Mouse (Mus musculus) liver, postnatal 0 days (tissue): ENCODE results near the gene Bcl2l2. TPM values are rescaled to one million over a fixed set of nuclear protein-coding genes. Genes with fewer than 3 reads are reported as not detected.

Experiments
- ATAC-seq: fragments of 200-750 bp; cut with Nextera tagmentation; 2 replicates; pipeline ENCODE4 v1.8.0; 2017; ENCODE audit warnings: mild to moderate bottlenecking, moderate library complexity
- DNase-seq: peaks from one replicate; pipeline ENCODE4 v3.0.0-alpha.2; 2016
- H3K27ac ChIP-seq: fragments of 300-500 bp; sonication (generic); 2 replicates; pipeline ENCODE4 v1.5.1; 2014; ENCODE audit warnings: antibody characterized with exemption, moderate library complexity, mild to moderate bottlenecking, low read depth
- H3K27me3 ChIP-seq: fragments of 300-500 bp; sonication (generic); 2 replicates; pipeline ENCODE4 v1.6.1; 2014; ENCODE audit warnings: low read length, control low read depth, mixed read lengths; ENCODE audit not compliant: insufficient read depth
- H3K36me3 ChIP-seq: fragments of 300-500 bp; sonication (generic); replicated peaks from 2 replicates; pipeline ENCODE4 v1.6.1; 2014; ENCODE audit warnings: mild to moderate bottlenecking, control low read depth, low read length, moderate library complexity, mixed read lengths; ENCODE audit not compliant: insufficient read depth
- H3K4me1 ChIP-seq: fragments of 300-500 bp; sonication (generic); 2 replicates; pipeline ENCODE4 v1.6.1; 2014; ENCODE audit warnings: antibody characterized with exemption, mild to moderate bottlenecking, control low read depth; ENCODE audit not compliant: insufficient read depth
- H3K4me2 ChIP-seq: fragments of 300-500 bp; sonication (generic); 2 replicates; pipeline ENCODE4 v1.6.1; 2014; ENCODE audit warnings: low read depth, mild to moderate bottlenecking, low read length, moderate library complexity, mixed read lengths
- H3K4me3 ChIP-seq: fragments of 300-500 bp; sonication (generic); 2 replicates; pipeline ENCODE4 v1.5.1; 2014; ENCODE audit warnings: low read depth, low read length
- H3K9ac ChIP-seq: fragments of 300-500 bp; sonication (generic); replicated peaks from 2 replicates; pipeline ENCODE4 v1.6.1; 2014; ENCODE audit warnings: mild to moderate bottlenecking, moderate library complexity
- H3K9me3 ChIP-seq: fragments of 300-500 bp; sonication (generic); 2 replicates; pipeline ENCODE4 v1.6.1; 2016; ENCODE audit warnings: mild to moderate bottlenecking, control low read depth, low read length, mixed read lengths
- CTCF ChIP-seq: sonication (generic); IDR thresholded peaks from 2 replicates; pipeline ENCODE4 v1.5.1; 2016; ENCODE audit warnings: antibody characterized with exemption, low read depth
- EP300 ChIP-seq: IDR thresholded peaks from 2 replicates; pipeline ENCODE4 v1.6.1; 2016; ENCODE audit warnings: antibody characterized with exemption, low read depth, mild to moderate bottlenecking
- whole genome bisulfite sequencing: fragments of 180-500 bp; shearing (Covaris S2); extraction: QIAGEN DNeasy Blood & Tissue Kit; methylation state at CpG from one replicate; pipeline ENCODE4 v1.1.7; 2014; ENCODE audit not compliant: insufficient replicate concordance; 5-methylcytosine and 5-hydroxymethylcytosine counted together
- polyA plus RNA-seq: library from polyadenylated mRNA; unstranded; fragments of >200 nt; fragmentation: Nextera tagmentation; extraction: Ambion mirVana; gene quantifications from 2 replicates; pipeline ENCODE4 v1.2.1, GENCODE M21; 2015

Gene Bcl2l2
- polyA plus RNA-seq, 1 experiment from 2014 or later: 1.1 TPM

DNA sequence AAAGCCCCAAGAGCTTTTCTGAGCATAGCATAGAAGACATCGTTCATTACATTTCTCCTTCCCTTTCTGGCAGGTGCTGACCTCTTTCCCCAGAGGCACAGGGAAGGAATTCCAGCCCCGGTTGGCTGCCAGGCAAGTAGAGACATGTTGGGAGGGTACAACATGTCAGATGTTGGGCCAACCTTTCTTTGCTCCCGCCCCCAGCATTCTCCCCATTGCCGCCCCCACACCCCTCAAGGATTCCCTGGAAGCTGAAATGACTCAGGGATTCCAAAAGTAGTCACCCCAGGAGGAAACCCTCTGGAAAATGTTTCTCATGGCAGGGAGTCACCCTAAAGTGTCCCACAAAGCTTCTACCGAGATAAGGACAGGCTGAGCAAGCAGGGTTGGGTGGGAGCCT lies 46.6 kb downstream of the Bcl2l2 start:
- no peak for ATAC-seq
- H3K4me3 ChIP-seq: no peak overlapping the region
- no peaks in the 10 kb centered on the region for H3K36me3 ChIP-seq
- peaks cover 44% of the 10 kb centered on the region for H3K27me3 ChIP-seq
- H3K4me1 ChIP-seq: peaks cover 11% of the 10 kb centered on the region
- no peak overlapping the region for H3K27ac ChIP-seq
- no peak overlapping the region for H3K9ac ChIP-seq
- TF ChIP-seq EP300 (no peak), CTCF (no peak)
- H3K9me3 ChIP-seq: no peaks in the 10 kb centered on the region
- no peak for DNase-seq
- WGBS: 62% methylated on average over 5 of the region's 5 CpGs
- H3K4me2 ChIP-seq: no peak overlapping the region

DNA sequence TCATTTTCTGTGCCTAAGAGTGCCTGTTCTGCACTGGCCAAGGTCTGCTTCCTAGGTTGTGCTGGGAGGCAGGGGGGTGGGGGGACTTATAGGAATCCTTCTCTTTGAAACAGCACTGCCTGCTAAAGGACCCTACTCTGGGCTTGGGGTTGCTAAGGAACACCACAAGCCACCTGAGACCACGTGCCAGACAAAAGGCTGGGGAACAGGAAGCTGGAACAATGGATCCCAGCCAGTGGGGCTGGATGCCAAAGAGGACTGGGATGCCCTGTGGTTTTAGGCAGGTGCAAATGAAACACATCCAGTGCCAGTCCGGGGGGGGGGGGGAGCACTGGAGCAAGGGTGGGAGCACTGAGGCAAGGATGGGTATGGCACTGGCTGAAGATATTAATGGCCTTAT lies 47.3 kb downstream of the Bcl2l2 start:
- ATAC-seq: no peak
- Histone ChIP-seq H3K4me1 (peaks cover 11% of the 10 kb centered on the region), H3K4me2 (no peak overlapping the region), H3K27ac (no peak overlapping the region), H3K4me3 (no peak overlapping the region), H3K9ac (no peak overlapping the region), H3K27me3 (peaks cover 38% of the 10 kb centered on the region), H3K9me3 (no peaks in the 10 kb centered on the region), H3K36me3 (no peaks in the 10 kb centered on the region)
- TF ChIP-seq CTCF (no peak), EP300 (no peak)
- WGBS: 23% methylated on average over 2 of the region's 2 CpGs
- DNase-seq: no peak

DNA sequence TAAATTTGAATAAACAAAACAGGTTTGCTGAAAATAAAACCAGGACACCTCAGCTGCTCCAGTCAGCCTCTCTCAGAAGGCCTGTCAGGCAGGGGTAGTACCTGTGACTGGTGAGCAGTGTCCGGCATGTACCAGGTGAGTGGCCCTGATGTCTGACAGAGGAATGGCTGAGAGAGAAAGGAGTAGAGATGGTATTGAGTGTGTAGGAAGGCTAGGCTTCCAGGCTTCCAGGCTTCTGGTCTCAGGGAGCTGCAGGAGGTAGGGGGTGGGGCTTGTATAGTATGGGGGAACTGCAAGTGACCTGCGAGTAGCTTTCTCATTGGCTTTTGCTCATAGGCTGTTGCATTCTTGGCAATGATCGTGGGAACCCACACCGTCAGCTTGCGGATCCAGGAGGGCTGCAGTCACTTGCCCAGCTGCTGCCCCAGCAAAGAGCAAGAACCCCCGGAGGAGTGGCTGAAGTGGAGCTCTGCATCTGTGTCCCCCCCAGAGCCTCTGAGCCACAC lies 49.5 kb downstream of the Bcl2l2 start, which contains the start of gene Il25:
Gene Il25 (plus strand): TSS at position 51 of the 506 bp plus-strand sequence.
- no peak within 1 kb of the TSS for H3K4me2 ChIP-seq
- H3K9me3 ChIP-seq: no peaks in the 10 kb centered on the region
- DNase-seq (no peak), ATAC-seq (no peak)
- peaks cover 15% of the 10 kb centered on the region for H3K27me3 ChIP-seq
- WGBS: 62% methylated on average over 6 of the region's 6 CpGs
- H3K4me3 ChIP-seq: no peak within 1 kb of the TSS
- no peaks in the 10 kb centered on the region for H3K4me1 ChIP-seq
- H3K36me3 ChIP-seq: no peaks in the 10 kb centered on the region
- H3K9ac ChIP-seq: no peak within 1 kb of the TSS
- no peak within 1 kb of the TSS for H3K27ac ChIP-seq
- TF ChIP-seq CTCF: no peak
- TF ChIP-seq EP300: no peak

DNA sequence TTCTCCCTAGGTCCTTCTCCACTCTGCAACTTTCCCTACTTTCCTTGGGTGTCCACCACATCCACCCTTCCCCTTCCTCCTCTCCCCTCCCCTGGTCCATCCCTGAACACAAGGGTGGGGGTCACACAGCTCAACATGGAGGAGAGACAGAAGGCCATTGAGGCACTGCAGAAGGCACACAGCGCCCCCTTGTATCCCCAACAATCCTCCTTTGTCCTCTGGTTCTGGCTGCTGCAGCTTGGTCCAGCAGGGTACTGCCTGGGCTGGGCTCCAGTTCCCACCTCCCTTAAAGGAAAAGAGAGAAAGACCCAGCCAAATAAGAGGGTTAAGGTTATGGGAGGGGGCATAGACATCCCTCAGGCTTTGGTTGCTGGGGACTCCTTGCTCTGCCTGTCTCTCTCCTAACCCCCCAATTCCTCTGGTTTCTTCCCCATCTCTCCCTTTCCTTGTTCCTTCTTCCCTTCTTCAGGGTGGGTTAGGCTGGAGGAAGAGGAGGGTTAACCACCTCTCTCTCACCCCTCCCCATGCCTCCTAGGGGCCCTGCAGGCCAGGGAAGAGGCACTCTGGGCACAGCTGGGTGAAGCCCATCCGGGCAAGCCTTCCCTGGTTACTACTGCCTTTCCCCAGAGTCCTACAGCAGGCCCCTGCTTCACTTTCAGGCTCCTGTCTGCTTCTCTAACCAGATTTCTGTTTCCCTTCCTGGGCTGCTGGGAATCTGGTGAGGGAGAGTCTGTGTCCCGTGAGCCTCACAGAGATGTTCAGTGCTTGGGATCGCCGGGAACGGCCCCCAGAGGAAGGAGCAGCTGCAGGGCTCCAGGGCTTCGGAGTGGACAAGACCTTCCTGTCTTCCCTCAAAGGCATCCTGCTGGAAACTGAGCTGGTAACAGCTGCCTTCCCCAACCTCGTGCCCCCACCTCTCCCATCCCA lies 53.0 kb downstream of the Bcl2l2 start, which contains the start of gene Cmtm5:
Gene Cmtm5 (plus strand): TSS at position 358 of the 927 bp plus-strand sequence.
- Histone ChIP-seq H3K9me3 (no peaks in the 10 kb centered on the region), H3K4me2 (no peak within 1 kb of the TSS), H3K4me3 (no peak within 1 kb of the TSS), H3K27me3 (no peaks in the 10 kb centered on the region), H3K9ac (no peak within 1 kb of the TSS), H3K36me3 (no peaks in the 10 kb centered on the region), H3K4me1 (no peaks in the 10 kb centered on the region), H3K27ac (no peak within 1 kb of the TSS)
- TF ChIP-seq EP300: no peak
- TF ChIP-seq CTCF: no peak
- DNase-seq (no peak), ATAC-seq (no peak)
- WGBS: 39% methylated on average over 8 of the region's 8 CpGs

DNA sequence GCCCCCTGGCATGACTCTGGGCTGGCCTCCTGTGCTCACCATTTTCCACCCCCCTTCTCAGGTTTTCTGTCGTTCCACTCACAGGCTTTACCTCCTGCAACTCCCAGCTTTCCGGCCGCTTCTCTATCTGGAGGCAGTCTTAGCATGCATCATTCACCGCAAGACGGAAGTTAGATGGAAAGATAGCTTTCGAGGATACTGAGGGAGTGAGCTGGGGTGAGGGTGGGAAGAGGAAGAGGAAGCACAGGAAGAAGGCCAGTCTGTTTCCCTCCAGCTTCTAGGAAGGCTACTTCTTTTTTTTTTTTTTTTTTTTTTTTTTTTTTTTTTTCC lies 53.6 kb downstream of the Bcl2l2 start:
- Histone ChIP-seq H3K4me2 (no peak overlapping the region), H3K27me3 (no peaks in the 10 kb centered on the region), H3K27ac (no peak overlapping the region), H3K9me3 (no peaks in the 10 kb centered on the region), H3K4me3 (no peak overlapping the region), H3K9ac (no peak overlapping the region), H3K36me3 (no peaks in the 10 kb centered on the region), H3K4me1 (no peaks in the 10 kb centered on the region)
- no peak for ATAC-seq
- 39% methylated on average over 6 of the region's 6 CpGs for WGBS
- no peak for DNase-seq
- TF ChIP-seq EP300: no peak
- no peak for TF ChIP-seq CTCF

DNA sequence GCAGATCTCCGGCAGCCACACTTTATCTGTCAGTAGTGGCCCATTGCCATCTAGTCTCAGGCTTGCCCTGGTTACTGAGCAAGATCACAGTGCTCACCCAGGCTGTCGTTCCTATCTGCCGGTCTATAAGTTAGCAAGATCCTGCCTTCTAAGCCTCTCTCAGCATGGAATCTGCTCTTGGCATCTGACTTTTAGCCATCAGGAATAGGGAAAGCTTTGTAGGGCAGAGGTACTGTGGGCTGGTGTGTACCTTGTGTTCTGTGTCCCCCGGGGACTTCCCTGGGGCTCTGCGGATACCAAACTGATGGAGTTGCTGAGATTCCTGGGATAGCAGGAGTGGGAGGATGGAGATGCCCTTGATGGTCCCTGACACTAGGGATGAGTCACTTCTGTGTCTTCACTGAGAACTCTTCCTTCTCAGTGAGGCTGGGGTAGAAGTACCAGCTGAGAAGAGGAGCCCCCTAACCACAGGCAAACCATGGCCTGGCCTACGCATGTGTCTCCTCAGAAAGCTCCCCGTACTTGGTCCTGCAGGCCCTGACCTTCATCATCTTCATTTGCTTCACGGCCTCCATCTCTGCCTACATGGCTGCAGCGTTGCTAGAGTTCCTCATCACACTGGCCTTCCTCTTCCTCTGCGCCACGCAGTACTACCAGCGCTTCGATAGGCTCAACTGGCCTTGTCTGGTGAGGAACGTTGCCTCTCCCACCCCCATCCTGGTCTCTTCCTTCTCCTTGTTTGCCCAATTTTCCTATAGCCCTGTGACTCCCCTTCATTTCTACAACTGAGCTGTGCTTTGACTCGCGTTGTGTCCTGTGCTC lies 54.4 kb downstream of the Bcl2l2 start:
- no peak overlapping the region for H3K9ac ChIP-seq
- H3K4me1 ChIP-seq: no peaks in the 10 kb centered on the region
- H3K27me3 ChIP-seq: no peaks in the 10 kb centered on the region
- H3K4me3 ChIP-seq: no peak overlapping the region
- no peaks in the 10 kb centered on the region for H3K9me3 ChIP-seq
- ATAC-seq (no peak), DNase-seq (no peak)
- H3K4me2 ChIP-seq: no peak overlapping the region
- WGBS: 78% methylated on average over 16 of the region's 16 CpGs
- no peak overlapping the region for H3K27ac ChIP-seq
- no peaks in the 10 kb centered on the region for H3K36me3 ChIP-seq
- TF ChIP-seq CTCF (no peak), EP300 (no peak)

Other genes starting within 250 kb of the Bcl2l2 start
- gene Gm17606, start 242.4 kb upstream of the Bcl2l2 start, polyA plus RNA-seq: not detected in 2 replicates
- gene Cdh24, start 242.0 kb upstream of the Bcl2l2 start, polyA plus RNA-seq: 0.09 and 0.11 TPM in 2 replicates
- gene 1700123O20Rik, start 197.2 kb upstream of the Bcl2l2 start, polyA plus RNA-seq: 50.9 and 53.3 TPM in 2 replicates
- gene Acin1, start 196.4 kb upstream of the Bcl2l2 start, polyA plus RNA-seq: 28.4 and 38.0 TPM in 2 replicates
- gene Gm29776, start 184.5 kb upstream of the Bcl2l2 start, polyA plus RNA-seq: not detected in 2 replicates
- gene Cebpe, start 171.2 kb upstream of the Bcl2l2 start, polyA plus RNA-seq: 13.7 and 15.0 TPM in 2 replicates
- gene Slc7a8, start 101.4 kb upstream of the Bcl2l2 start, polyA plus RNA-seq: 2.2 and 2.8 TPM in 2 replicates
- not detected in 2 replicates for gene Rnf212b, start 69.2 kb upstream of the Bcl2l2 start, polyA plus RNA-seq
- gene Homez, start 12.4 kb upstream of the Bcl2l2 start, polyA plus RNA-seq: 3.9 and 4.0 TPM in 2 replicates
- gene Ppp1r3e, start 5.8 kb upstream of the Bcl2l2 start, polyA plus RNA-seq: 0.85 and 0.99 TPM in 2 replicates
- 0.11 and 0.19 TPM in 2 replicates for gene Gm20521, start 64 bp downstream of the Bcl2l2 start, polyA plus RNA-seq
- gene Pabpn1, start 9.1 kb downstream of the Bcl2l2 start, polyA plus RNA-seq: 38.2 and 46.6 TPM in 2 replicates
- 1.1 TPM in 2 replicates for gene Slc22a17, start 29.8 kb downstream of the Bcl2l2 start, polyA plus RNA-seq
- 0.21 and 0.26 TPM in 2 replicates for gene Efs, start 42.7 kb downstream of the Bcl2l2 start, polyA plus RNA-seq
- gene Il25, start 49.3 kb downstream of the Bcl2l2 start, polyA plus RNA-seq: not detected in 2 replicates
- 0.17 TPM in 1 of 2 replicates, not detected in the other for gene Cmtm5, start 52.9 kb downstream of the Bcl2l2 start, polyA plus RNA-seq
- gene Myh6, start 83.5 kb downstream of the Bcl2l2 start, polyA plus RNA-seq: 0.36 TPM in 2 replicates
- not detected in 2 replicates for gene Gm17428, start 93.6 kb downstream of the Bcl2l2 start, polyA plus RNA-seq
- 0.18 and 2.0 TPM in 2 replicates for gene Myh7, start 111.2 kb downstream of the Bcl2l2 start, polyA plus RNA-seq
- 30.6 and 32.0 TPM in 2 replicates for gene Ngdn, start 132.1 kb downstream of the Bcl2l2 start, polyA plus RNA-seq
- gene Zfhx2, start 208.9 kb downstream of the Bcl2l2 start, polyA plus RNA-seq: 0.78 and 1.0 TPM in 2 replicates
- 5.9 and 7.0 TPM in 2 replicates for gene Thtpa, start 211.4 kb downstream of the Bcl2l2 start, polyA plus RNA-seq
- 7.8 and 9.6 TPM in 2 replicates for gene Ap1g2, start 223.2 kb downstream of the Bcl2l2 start, polyA plus RNA-seq
- not detected in 2 replicates for gene Jph4, start 233.6 kb downstream of the Bcl2l2 start, polyA plus RNA-seq